Mouse (Mus musculus) forebrain, embryonic 16.5 days (tissue): ENCODE data around the gene Gm3336. TPM values are rescaled to one million over a fixed set of nuclear protein-coding genes. Genes with fewer than 3 reads are reported as not detected.
A peak's percentile ranks its signal among the peaks of the same experiment; 100 is the strongest.

Source experiments
- ATAC-seq: fragments of 200-750 bp; cut with Nextera tagmentation; 2 replicates; pipeline ENCODE4 v1.8.0; 2017; ENCODE audit warnings: mild to moderate bottlenecking, moderate library complexity
- H3K27ac ChIP-seq: fragments of 300-500 bp; sonication (generic); 2 replicates; pipeline ENCODE4 v1.5.1; 2014; ENCODE audit warnings: low read length, control low read depth
- H3K27me3 ChIP-seq: fragments of 300-500 bp; sonication (generic); replicated peaks from 2 replicates; pipeline ENCODE4 v1.6.1; 2014; ENCODE audit warnings: low read length; ENCODE audit not compliant: control insufficient read depth, insufficient read depth
- H3K36me3 ChIP-seq: fragments of 300-500 bp; sonication (generic); 2 replicates; pipeline ENCODE4 v1.6.1; 2014; ENCODE audit not compliant: control insufficient read depth, insufficient read depth
- H3K4me1 ChIP-seq: fragments of 300-500 bp; sonication (generic); replicated peaks from 2 replicates; pipeline ENCODE4 v1.6.1; 2014; ENCODE audit warnings: low read length; ENCODE audit not compliant: control insufficient read depth, insufficient read depth
- H3K4me2 ChIP-seq: fragments of 300-500 bp; sonication (generic); 2 replicates; pipeline ENCODE4 v1.6.1; 2014; ENCODE audit warnings: mild to moderate bottlenecking, low read length, control low read depth
- H3K4me3 ChIP-seq: fragments of 300-500 bp; sonication (generic); replicated peaks from 2 replicates; pipeline ENCODE4 v1.5.1; 2014; ENCODE audit warnings: mild to moderate bottlenecking, low read length, control low read depth
- H3K9ac ChIP-seq: fragments of 300-500 bp; sonication (generic); replicated peaks from 2 replicates; pipeline ENCODE4 v1.6.1; 2014; ENCODE audit warnings: low read depth, low read length, control low read depth
- H3K9me3 ChIP-seq: fragments of 300-500 bp; sonication (generic); 2 replicates; pipeline ENCODE4 v1.6.1; 2016; ENCODE audit warnings: low read length; ENCODE audit not compliant: control insufficient read depth
- WGBS: fragments of 180-500 bp; shearing (Covaris S2); extraction: QIAGEN DNeasy Blood & Tissue Kit; methylation state at CpG from one replicate; pipeline ENCODE4 v1.1.7; 2014; 5-methylcytosine and 5-hydroxymethylcytosine counted together
- polyA plus RNA-seq: library from polyadenylated mRNA; unstranded; fragments of >200 nt; fragmentation: Nextera tagmentation; extraction: Ambion mirVana; gene quantifications from 2 replicates; pipeline ENCODE4 v1.2.1, GENCODE M21; 2015

The Gm3336 gene
- polyA plus RNA-seq, 1 experiment from 2014 or later = not detected

DNA sequence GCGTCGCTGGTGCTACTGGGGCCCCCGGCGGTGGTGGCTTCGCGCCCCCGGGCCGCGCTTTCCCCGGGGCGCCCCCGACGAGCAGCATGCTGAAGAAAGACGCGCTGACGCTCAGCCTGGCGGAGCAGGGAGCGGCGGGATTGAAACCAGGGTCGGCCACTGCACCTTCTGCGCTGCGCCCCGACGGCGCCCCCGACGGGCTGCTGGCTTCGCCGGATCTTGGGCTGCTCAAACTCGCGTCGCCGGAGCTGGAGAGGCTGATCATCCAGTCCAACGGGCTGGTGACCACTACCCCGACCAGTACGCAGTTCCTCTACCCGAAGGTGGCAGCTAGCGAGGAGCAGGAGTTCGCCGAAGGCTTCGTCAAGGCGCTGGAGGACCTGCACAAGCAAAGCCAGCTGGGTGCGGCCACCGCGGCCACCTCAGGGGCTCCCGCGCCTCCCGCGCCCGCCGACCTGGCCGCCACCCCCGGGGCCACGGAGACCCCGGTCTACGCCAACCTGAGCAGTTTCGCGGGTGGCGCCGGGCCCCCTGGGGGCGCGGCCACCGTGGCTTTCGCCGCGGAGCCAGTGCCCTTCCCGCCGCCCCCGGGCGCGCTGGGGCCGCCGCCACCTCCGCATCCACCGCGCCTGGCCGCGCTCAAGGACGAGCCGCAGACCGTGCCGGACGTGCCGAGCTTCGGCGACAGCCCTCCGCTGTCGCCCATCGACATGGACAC, 19.1 kb upstream of the Gm3336 start:
- no peaks in the 10 kb centered on the region for H3K27me3 ChIP-seq
- under 1% methylated on average over 74 of the region's 89 CpGs for WGBS
- peak overlapping the region; percentile 97 for H3K27ac ChIP-seq
- H3K36me3 ChIP-seq = no peaks in the 10 kb centered on the region
- H3K4me1 ChIP-seq = peaks cover 49% of the 10 kb centered on the region
- H3K4me3 ChIP-seq = peak overlapping the region; percentile 62
- H3K9ac ChIP-seq = peak overlapping the region; percentile 93
- ATAC-seq = peak; percentile 1
- H3K9me3 ChIP-seq = no peaks in the 10 kb centered on the region
- peak overlapping the region; percentile 80 for H3K4me2 ChIP-seq

DNA sequence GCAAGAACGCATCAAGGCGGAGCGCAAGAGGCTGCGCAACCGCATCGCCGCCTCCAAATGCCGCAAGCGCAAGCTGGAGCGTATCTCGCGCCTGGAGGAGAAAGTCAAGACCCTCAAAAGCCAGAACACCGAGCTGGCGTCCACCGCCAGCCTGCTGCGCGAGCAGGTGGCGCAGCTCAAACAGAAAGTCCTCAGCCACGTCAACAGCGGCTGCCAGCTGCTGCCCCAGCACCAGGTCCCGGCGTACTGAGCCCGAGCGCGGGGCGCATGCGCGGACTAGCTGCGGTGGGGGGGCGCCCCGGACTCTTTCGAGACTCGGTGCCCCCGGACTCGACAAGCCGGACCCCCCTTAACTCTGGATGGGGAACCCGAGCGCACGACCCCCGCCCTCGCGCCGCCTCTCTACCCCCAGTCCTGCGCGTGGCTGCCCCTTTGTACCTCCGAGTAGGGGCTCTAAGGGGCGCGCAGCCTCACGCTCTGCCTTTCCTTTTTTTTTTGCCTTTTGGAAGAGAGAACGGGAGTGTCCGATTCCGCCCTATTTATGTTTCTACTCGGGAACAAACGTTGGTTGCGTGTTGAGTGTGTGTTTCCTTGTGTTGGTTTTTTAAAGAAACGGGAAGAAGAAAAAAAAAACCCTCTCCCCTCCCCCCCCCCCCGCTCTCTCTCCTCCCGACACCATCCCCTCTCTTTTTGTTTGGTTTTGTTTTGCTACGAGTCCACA, 18.3 kb upstream of the Gm3336 start:
- Histone ChIP-seq H3K27me3 (no peaks in the 10 kb centered on the region), H3K4me3 (peak overlapping the region; percentile 62), H3K4me1 (peaks cover 49% of the 10 kb centered on the region), H3K36me3 (no peaks in the 10 kb centered on the region), H3K9ac (peak overlapping the region; percentile 93), H3K4me2 (peak overlapping the region; percentile 80), H3K9me3 (no peaks in the 10 kb centered on the region), H3K27ac (peak overlapping the region; percentile 97)
- peak; percentile 11; the same call in 1 of the 2 replicates for ATAC-seq
- WGBS = under 1% methylated on average over 58 of the region's 59 CpGs

DNA sequence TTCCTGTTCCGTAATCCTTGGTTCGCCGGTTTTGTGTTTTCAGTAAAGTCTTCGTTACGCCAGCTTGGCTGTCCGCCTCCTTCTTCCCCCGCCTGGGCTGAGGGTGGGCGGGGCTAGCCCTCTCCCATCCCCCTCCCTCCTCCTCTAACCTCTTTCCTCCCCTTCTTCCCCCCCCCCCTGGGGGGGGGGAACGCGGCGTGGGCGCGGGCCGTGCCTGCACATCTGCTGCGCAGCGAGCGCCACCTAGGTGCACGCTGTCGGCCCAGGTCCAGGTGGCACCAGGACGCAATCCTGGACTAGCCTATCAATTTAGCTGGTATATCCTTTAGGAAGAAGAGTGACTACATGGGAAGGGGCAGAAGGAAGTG, 17.8 kb upstream of the Gm3336 start:
- Histone ChIP-seq H3K4me3 (peak overlapping the region; percentile 62), H3K27me3 (no peaks in the 10 kb centered on the region), H3K4me2 (peak overlapping the region; percentile 80), H3K27ac (peak overlapping the region; percentile 97), H3K4me1 (peaks cover 45% of the 10 kb centered on the region), H3K9ac (peak overlapping the region; percentile 93), H3K9me3 (no peaks in the 10 kb centered on the region), H3K36me3 (no peaks in the 10 kb centered on the region)
- WGBS = under 1% methylated on average over 15 of the region's 20 CpGs
- peak; percentile 10; the same call in 1 of the 2 replicates for ATAC-seq

DNA sequence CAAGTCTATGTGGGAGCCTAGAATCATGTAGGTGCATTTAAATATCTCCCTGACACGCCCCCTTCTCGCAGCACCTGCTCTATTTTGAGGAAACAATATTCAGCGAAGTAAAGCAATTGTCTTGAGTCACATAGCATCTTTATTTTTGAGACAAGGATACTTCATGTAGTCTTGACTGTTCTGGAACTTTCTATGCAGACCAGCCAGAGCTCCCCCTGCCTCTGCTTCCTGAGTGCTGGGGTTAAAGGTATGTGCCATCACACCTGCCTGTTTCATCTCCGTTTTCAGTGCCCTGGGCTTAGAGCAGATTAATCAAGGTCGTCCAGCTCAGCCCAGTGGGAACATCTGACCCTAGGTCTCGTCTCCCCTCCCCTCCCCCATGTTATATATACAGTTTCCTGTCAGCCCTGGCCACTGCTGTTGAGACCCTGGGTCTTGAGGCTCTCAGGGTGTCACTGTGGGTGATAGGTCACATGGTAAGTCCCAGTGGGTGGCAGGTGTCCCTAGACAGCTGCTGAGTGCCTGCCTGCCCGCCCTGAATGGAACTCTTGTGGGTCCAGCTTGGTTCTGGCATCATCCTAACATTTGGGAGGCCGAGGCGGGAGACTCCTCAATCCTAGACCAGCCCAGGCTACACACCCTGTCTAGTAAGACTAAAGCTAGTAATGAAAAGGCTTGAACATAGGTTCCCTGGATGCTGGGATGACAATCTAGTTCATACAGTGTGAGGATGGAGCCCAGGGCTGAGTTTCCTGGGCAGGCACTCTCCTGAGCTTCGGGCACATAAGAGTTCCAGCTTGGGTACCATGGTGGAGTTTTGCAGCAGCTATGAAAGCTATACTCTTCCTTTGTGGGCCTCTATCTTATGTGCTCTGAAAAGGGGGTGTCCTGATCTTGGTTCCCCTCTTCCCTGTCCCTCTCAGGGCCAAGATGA, 17.0 kb upstream of the Gm3336 start:
- Histone ChIP-seq H3K27me3 (no peaks in the 10 kb centered on the region), H3K4me1 (peaks cover 40% of the 10 kb centered on the region)
- no peak for ATAC-seq

DNA sequence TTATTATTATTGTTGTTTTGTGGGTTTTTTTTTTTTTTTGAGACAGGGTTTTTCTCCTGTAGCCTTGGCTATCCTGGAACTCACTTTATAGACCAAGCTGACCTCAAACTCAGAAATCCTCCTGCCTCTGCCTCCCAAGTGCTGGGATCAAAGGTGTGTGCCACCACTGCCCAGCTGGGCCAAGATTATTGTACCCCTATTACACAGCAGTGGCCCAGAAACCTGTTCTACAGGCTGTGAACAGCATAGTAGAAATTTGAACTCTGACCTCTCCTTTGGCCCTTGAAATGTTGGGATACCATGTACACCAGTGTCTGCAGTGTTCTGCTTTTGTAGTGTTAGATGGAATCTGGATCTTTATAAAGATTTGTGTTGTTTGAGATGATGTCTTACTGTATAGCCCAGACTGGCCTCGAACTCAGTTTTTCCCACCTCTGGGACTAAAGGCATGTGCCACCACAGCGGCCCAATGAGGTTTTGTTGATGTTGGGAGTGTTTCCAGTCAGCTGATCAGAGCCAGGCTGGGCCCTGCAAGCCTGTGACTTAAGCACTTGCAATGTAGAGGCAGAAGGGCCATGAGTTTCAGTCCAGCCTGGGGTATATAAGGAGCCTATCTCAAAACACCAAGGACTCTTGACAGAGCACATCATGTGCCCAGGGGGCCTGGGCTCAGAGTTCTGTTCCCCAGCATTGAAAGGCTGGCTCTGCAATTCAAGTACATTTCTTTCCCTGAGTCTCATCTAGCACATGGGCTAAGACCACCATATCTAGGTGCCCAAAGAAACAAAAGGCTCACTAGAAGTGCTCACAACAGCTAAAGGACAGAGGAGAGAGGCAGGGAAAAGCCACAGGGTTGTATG, 16.1 kb upstream of the Gm3336 start:
- Histone ChIP-seq H3K9me3 (no peaks in the 10 kb centered on the region), H3K27ac (no peak overlapping the region), H3K36me3 (no peaks in the 10 kb centered on the region), H3K4me2 (peak overlapping the region; percentile 80), H3K4me1 (peaks cover 31% of the 10 kb centered on the region), H3K9ac (no peak overlapping the region; the same call in 1 of the 2 replicates), H3K4me3 (no peak overlapping the region; the same call in 1 of the 2 replicates), H3K27me3 (no peaks in the 10 kb centered on the region)
- 82% methylated on average over 2 of the region's 2 CpGs for WGBS
- no peak for ATAC-seq

More for the DNA sequence above, 17.0 kb upstream of the Gm3336 start:
- peak overlapping the region; percentile 93 for H3K9ac ChIP-seq
- H3K4me2 ChIP-seq = peak overlapping the region; percentile 80
- no peaks in the 10 kb centered on the region for H3K36me3 ChIP-seq
- no peaks in the 10 kb centered on the region for H3K9me3 ChIP-seq
- H3K4me3 ChIP-seq = peak overlapping the region; percentile 62
- H3K27ac ChIP-seq = peak overlapping the region; percentile 97
- 59% methylated on average over 10 of the region's 10 CpGs for WGBS

DNA sequence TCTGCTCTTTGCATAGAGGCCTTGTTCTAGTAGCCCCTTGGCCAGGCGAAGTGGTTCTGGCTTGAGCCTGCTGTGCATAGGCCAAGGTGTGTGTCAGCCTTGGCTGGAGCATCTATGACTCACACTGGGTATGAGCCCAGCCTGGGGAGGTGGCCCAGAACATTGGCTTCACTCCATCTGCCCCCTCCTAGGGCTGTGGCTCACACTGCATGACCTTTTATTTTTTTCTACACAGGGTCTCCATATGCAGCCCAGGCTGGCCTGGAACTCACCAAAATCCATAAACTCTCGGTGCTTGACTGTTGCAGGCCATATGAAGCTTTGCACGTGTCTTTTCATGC, 15.5 kb upstream of the Gm3336 start:
- 80% methylated on average over 3 of the region's 3 CpGs for WGBS
- no peak overlapping the region for H3K4me3 ChIP-seq
- H3K36me3 ChIP-seq = no peaks in the 10 kb centered on the region
- H3K9ac ChIP-seq = no peak overlapping the region
- H3K27ac ChIP-seq = no peak overlapping the region
- ATAC-seq = no peak
- no peaks in the 10 kb centered on the region for H3K9me3 ChIP-seq
- H3K4me1 ChIP-seq = peaks cover 27% of the 10 kb centered on the region
- no peaks in the 10 kb centered on the region for H3K27me3 ChIP-seq
- H3K4me2 ChIP-seq = peak overlapping the region; percentile 80

DNA sequence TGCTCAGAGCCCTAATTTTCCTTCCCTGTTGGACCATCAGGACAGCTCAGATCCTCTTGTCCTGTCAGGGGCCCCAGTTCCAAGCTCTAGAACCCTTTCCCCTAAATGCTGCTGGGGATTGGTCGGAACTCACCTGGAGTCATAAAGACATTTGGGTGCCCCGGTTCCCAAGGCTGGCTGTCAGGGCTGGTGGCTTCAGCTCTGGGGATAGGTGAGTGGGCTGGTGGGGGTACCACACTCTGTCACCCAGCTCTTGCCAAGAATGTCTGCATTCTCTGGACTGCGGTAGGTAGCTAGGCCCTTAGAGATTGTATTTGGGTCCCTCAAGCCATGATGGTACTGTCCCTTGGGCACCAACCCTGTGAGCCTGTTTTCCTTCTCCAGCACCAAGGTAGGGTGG, 15.1 kb upstream of the Gm3336 start, which contains the start of gene Iqcn:
TSS of gene Iqcn (plus strand) at position 171 of the 400 bp plus-strand sequence.
- no peak within 1 kb of the TSS; the same call in 1 of the 2 replicates for H3K9ac ChIP-seq
- H3K27ac ChIP-seq = no peak within 1 kb of the TSS
- H3K4me1 ChIP-seq = peaks cover 22% of the 10 kb centered on the region

DNA sequence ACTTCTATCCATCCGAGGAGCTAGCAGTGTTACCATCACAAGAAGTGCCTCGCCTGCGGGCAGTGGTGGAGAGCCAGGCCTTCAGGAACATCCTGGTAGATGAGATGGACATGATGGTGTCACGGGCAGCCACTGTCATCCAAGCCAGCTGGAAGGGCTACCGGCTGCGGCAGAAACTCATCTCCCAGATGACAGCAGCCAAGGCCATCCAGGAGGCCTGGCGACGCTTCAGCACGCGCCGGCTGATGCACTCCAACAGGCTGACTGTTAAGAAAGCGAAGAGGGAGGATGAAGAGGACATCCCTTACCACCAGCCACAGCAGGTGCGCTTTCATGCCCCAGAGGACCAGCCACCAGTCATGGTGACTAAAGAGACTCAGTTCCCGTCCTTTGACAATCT, 10.1 kb upstream of the Gm3336 start:
- ATAC-seq = no peak
- no peak overlapping the region for H3K9ac ChIP-seq
- H3K4me2 ChIP-seq = no peak overlapping the region
- no peak overlapping the region for H3K27ac ChIP-seq
- no peak overlapping the region for H3K4me3 ChIP-seq
- H3K27me3 ChIP-seq = no peaks in the 10 kb centered on the region
- 93% methylated on average over 14 of the region's 14 CpGs for whole genome bisulfite sequencing
- H3K9me3 ChIP-seq = no peaks in the 10 kb centered on the region
- no peaks in the 10 kb centered on the region; the same call in 1 of the 2 replicates for H3K4me1 ChIP-seq
- no peaks in the 10 kb centered on the region for H3K36me3 ChIP-seq

More for the DNA sequence above, 15.1 kb upstream of the Gm3336 start, which contains the start of gene Iqcn:
- Histone ChIP-seq H3K9me3 (no peaks in the 10 kb centered on the region), H3K4me2 (peak within 1 kb of the TSS; percentile 80), H3K27me3 (no peaks in the 10 kb centered on the region), H3K36me3 (no peaks in the 10 kb centered on the region), H3K4me3 (no peak within 1 kb of the TSS)
- ATAC-seq = no peak
- WGBS = 96% methylated on average over 3 of the region's 3 CpGs
